Mouse (Mus musculus): ENCODE data around the gene Nos1ap. TPM values are rescaled to one million over a fixed set of nuclear protein-coding genes. Genes with fewer than 3 reads are reported as not detected.
A peak's percentile ranks its signal among the peaks of the same experiment; 100 is the strongest.

Gene Nos1ap
- polyA plus RNA-seq, 1 experiment from 2014 or later, result 6.8 TPM

DNA sequence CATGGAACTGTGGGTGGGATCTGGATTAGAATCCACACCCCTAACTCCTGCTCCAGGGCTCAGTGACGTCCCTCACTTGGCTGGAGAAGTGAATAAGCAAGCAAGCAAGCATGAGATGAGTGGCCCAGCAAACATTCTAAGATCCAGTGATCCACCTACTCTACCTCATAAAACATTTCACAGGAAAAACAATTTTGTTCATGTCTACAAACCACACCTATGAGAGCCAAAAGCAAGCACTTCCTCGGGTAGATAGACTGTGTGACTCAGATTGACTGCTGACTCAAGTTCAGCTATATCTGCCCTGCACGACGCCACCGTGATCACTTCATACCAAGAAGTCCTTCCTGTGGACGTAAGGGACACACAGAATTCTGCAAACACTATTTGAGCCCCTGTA, 116.2 kb downstream of the Nos1ap start:
- no peaks in the 10 kb centered on the region for H3K4me1 ChIP-seq (replicated peaks; ENCODE audit: control insufficient read depth, insufficient read depth)
- no peak overlapping the region for H3K4me2 ChIP-seq (replicated peaks; ENCODE audit: low read depth)
- H3K9me3 ChIP-seq (ENCODE audit: control insufficient read depth, low read length), result no peaks in the 10 kb centered on the region
- H3K4me3 ChIP-seq (ENCODE audit: low read depth, low read length), result no peak overlapping the region
- WGBS, result 61% methylated on average over 6 of the region's 6 CpGs
- no peaks in the 10 kb centered on the region for H3K27me3 ChIP-seq (ENCODE audit: control insufficient read depth, insufficient read depth, low read length)
- TF ChIP-seq CTCF (IDR thresholded peaks at IDR 0.05; ENCODE audit: low read depth), result no peak
- TF ChIP-seq EP300 (optimal IDR thresholded peaks at IDR 0.05), result no peak
- DNase-seq (ENCODE audit: low spot score), result peak; percentile 25
- no peak overlapping the region for H3K9ac ChIP-seq (ENCODE audit: low read length)
- H3K27ac ChIP-seq (replicated peaks), result no peak overlapping the region
- no peaks in the 10 kb centered on the region for H3K36me3 ChIP-seq (ENCODE audit: control insufficient read depth, insufficient read depth, low read length)
- peak; percentile 89 for ATAC-seq (ENCODE audit: low FRiP score, low TSS enrichment)

GRCm38 (mm10) chr1:170472861-170473260, 116.8 kb downstream of the Nos1ap start:
- no peaks in the 10 kb centered on the region for H3K9me3 ChIP-seq (ENCODE audit: control insufficient read depth, low read length)
- no peaks in the 10 kb centered on the region for H3K4me1 ChIP-seq (replicated peaks; ENCODE audit: control insufficient read depth, insufficient read depth)
- H3K36me3 ChIP-seq (ENCODE audit: control insufficient read depth, insufficient read depth, low read length), result no peaks in the 10 kb centered on the region
- no peak overlapping the region for H3K4me2 ChIP-seq (replicated peaks; ENCODE audit: low read depth)
- no peak overlapping the region for H3K4me3 ChIP-seq (ENCODE audit: low read depth, low read length)
- TF ChIP-seq EP300 (optimal IDR thresholded peaks at IDR 0.05), result no peak
- TF ChIP-seq CTCF (IDR thresholded peaks at IDR 0.05; ENCODE audit: low read depth), result no peak
- H3K9ac ChIP-seq (ENCODE audit: low read length), result no peak overlapping the region
- no peaks in the 10 kb centered on the region for H3K27me3 ChIP-seq (ENCODE audit: control insufficient read depth, insufficient read depth, low read length)
- no peak for DNase-seq (ENCODE audit: low spot score)
- H3K27ac ChIP-seq (replicated peaks), result no peak overlapping the region
- no peak for ATAC-seq (ENCODE audit: low FRiP score, low TSS enrichment)

GRCm38 (mm10) chr1:170466099-170467009, 123.3 kb downstream of the Nos1ap start:
- DNase-seq (ENCODE audit: low spot score) (no peak), ATAC-seq (ENCODE audit: low FRiP score, low TSS enrichment) (no peak)
- H3K4me3 ChIP-seq (ENCODE audit: low read depth, low read length), result no peak overlapping the region
- H3K9me3 ChIP-seq (ENCODE audit: control insufficient read depth, low read length), result no peaks in the 10 kb centered on the region
- no peaks in the 10 kb centered on the region for H3K36me3 ChIP-seq (ENCODE audit: control insufficient read depth, insufficient read depth, low read length)
- H3K4me1 ChIP-seq (replicated peaks; ENCODE audit: control insufficient read depth, insufficient read depth), result no peaks in the 10 kb centered on the region
- H3K4me2 ChIP-seq (replicated peaks; ENCODE audit: low read depth), result no peak overlapping the region
- no peaks in the 10 kb centered on the region for H3K27me3 ChIP-seq (ENCODE audit: control insufficient read depth, insufficient read depth, low read length)
- no peak overlapping the region for H3K9ac ChIP-seq (ENCODE audit: low read length)
- TF ChIP-seq EP300 (optimal IDR thresholded peaks at IDR 0.05), result no peak
- no peak for TF ChIP-seq CTCF (IDR thresholded peaks at IDR 0.05; ENCODE audit: low read depth)
- no peak overlapping the region for H3K27ac ChIP-seq (replicated peaks)
- WGBS, result 67% methylated on average over 6 of the region's 6 CpGs

GRCm38 (mm10) chr1:170462140-170462539, 127.5 kb downstream of the Nos1ap start:
- no peak for TF ChIP-seq EP300 (optimal IDR thresholded peaks at IDR 0.05)
- no peak for TF ChIP-seq CTCF (IDR thresholded peaks at IDR 0.05; ENCODE audit: low read depth)
- 74% methylated on average over 1 of the region's 1 CpGs for WGBS
- DNase-seq (ENCODE audit: low spot score), result no peak

GRCm38 (mm10) chr1:170459896-170460602, 129.6 kb downstream of the Nos1ap start:
- no peak overlapping the region for H3K9ac ChIP-seq (ENCODE audit: low read length)
- ATAC-seq (ENCODE audit: low FRiP score, low TSS enrichment), result peak; percentile 89
- H3K4me1 ChIP-seq (replicated peaks; ENCODE audit: control insufficient read depth, insufficient read depth), result no peaks in the 10 kb centered on the region
- H3K4me3 ChIP-seq (ENCODE audit: low read depth, low read length), result no peak overlapping the region
- no peaks in the 10 kb centered on the region for H3K27me3 ChIP-seq (ENCODE audit: control insufficient read depth, insufficient read depth, low read length)
- WGBS, result 47% methylated on average over 5 of the region's 5 CpGs
- no peaks in the 10 kb centered on the region for H3K9me3 ChIP-seq (ENCODE audit: control insufficient read depth, low read length)
- no peaks in the 10 kb centered on the region for H3K36me3 ChIP-seq (ENCODE audit: control insufficient read depth, insufficient read depth, low read length)
- H3K27ac ChIP-seq (replicated peaks), result no peak overlapping the region
- DNase-seq (ENCODE audit: low spot score), result peak; percentile 45
- no peak overlapping the region for H3K4me2 ChIP-seq (replicated peaks; ENCODE audit: low read depth)
- no peak for TF ChIP-seq EP300 (optimal IDR thresholded peaks at IDR 0.05)
- TF ChIP-seq CTCF (IDR thresholded peaks at IDR 0.05; ENCODE audit: low read depth), result no peak

More at GRCm38 (mm10) chr1:170462140-170462539, 127.5 kb downstream of the Nos1ap start:
- Histone ChIP-seq H3K27ac (replicated peaks) (no peak overlapping the region), H3K9me3 (ENCODE audit: control insufficient read depth, low read length) (no peaks in the 10 kb centered on the region), H3K4me2 (replicated peaks; ENCODE audit: low read depth) (no peak overlapping the region), H3K4me3 (ENCODE audit: low read depth, low read length) (no peak overlapping the region), H3K9ac (ENCODE audit: low read length) (no peak overlapping the region), H3K27me3 (ENCODE audit: control insufficient read depth, insufficient read depth, low read length) (no peaks in the 10 kb centered on the region), H3K4me1 (replicated peaks; ENCODE audit: control insufficient read depth, insufficient read depth) (no peaks in the 10 kb centered on the region), H3K36me3 (ENCODE audit: control insufficient read depth, insufficient read depth, low read length) (no peaks in the 10 kb centered on the region)
- no peak for ATAC-seq (ENCODE audit: low FRiP score, low TSS enrichment)

- Histone ChIP-seq H3K4me3 (ENCODE audit: low read depth, low read length) (no peak overlapping the region), H3K27me3 (ENCODE audit: control insufficient read depth, insufficient read depth, low read length) (no peaks in the 10 kb centered on the region), H3K27ac (replicated peaks) (no peak overlapping the region), H3K9me3 (ENCODE audit: control insufficient read depth, low read length) (no peaks in the 10 kb centered on the region), H3K9ac (ENCODE audit: low read length) (no peak overlapping the region), H3K4me1 (replicated peaks; ENCODE audit: control insufficient read depth, insufficient read depth) (0 out of 2 replicates have a peak, but pooled peaks cover 2% of the 10 kb centered on the region), H3K4me2 (replicated peaks; ENCODE audit: low read depth) (no peak overlapping the region), H3K36me3 (ENCODE audit: control insufficient read depth, insufficient read depth, low read length) (no peaks in the 10 kb centered on the region)
- 33% methylated on average over 4 of the region's 4 CpGs for WGBS
- TF ChIP-seq CTCF (IDR thresholded peaks at IDR 0.05; ENCODE audit: low read depth) (no peak), EP300 (optimal IDR thresholded peaks at IDR 0.05) (no peak)
- no peak for ATAC-seq (ENCODE audit: low FRiP score, low TSS enrichment)
- DNase-seq (ENCODE audit: low spot score), result no peak
These were observed 132.0 kb downstream of the Nos1ap start for GRCm38 (mm10) chr1:170457673-170458072.
